ENCODE assay signal across 15 mouse cellular contexts in genomic region chr13:24242429-24243106, GRCm38 (mm10). TPM values are rescaled to one million over a fixed set of nuclear protein-coding genes. Genes with fewer than 3 reads are reported as not detected.
DNase-seq lines count a peak whose midpoint lies in the region; ATAC-seq lines count a peak whose summit lies in the region.
"Had no signal": no experiment of that assay in that cellular context is flagged by ENCODE, and none has a peak within 500 bp of the region (broad histone marks: within the 10 kb centered on the region; RNA-seq: fewer than 3 reads in every experiment).

No protein-coding gene starts in this region.

- 0 out of 2 replicates have a peak, but pooled peaks have one; percentile 1 for ATAC-seq in kidney, embryonic 16.5 days (ENCODE audit: low FRiP score, low TSS enrichment)
- ATAC-seq in forebrain, embryonic 15.5 days (replicated peaks) = peak; percentile 34
- ATAC-seq: liver, postnatal 0 days had no signal

- no peaks in the 10 kb centered on the region for H3K27me3 ChIP-seq in kidney, embryonic 16.5 days (ENCODE audit: insufficient read depth, low read length)
- no peaks in the 10 kb centered on the region for H3K27me3 ChIP-seq in forebrain, embryonic 15.5 days
- H3K27me3 ChIP-seq: CH12.LX; embryonic facial prominence, embryonic 15.5 days had no signal

- H3K4me3 ChIP-seq in kidney, embryonic 16.5 days (ENCODE audit: low read length) = no peak overlapping the region
- H3K4me3 ChIP-seq in forebrain, embryonic 15.5 days = no peak overlapping the region
- H3K4me3 ChIP-seq: embryonic facial prominence, embryonic 15.5 days had no signal

- no peak overlapping the region for H3K4me2 ChIP-seq in kidney, embryonic 16.5 days (replicated peaks; ENCODE audit: low read depth, low read length)
- no peak overlapping the region for H3K4me2 ChIP-seq in forebrain, embryonic 15.5 days (replicated peaks)
- H3K4me2 ChIP-seq: embryonic facial prominence, embryonic 15.5 days had no signal

- no peak overlapping the region for H3K9ac ChIP-seq in kidney, embryonic 16.5 days (replicated peaks; ENCODE audit: low read length)
- H3K9ac ChIP-seq in forebrain, embryonic 15.5 days (replicated peaks) = no peak overlapping the region
- H3K9ac ChIP-seq: embryonic facial prominence, embryonic 15.5 days; liver, postnatal 0 days had no signal

- no peak for DNase-seq in kidney, postnatal 4 days
- peak; percentile 28 for DNase-seq in retina, postnatal 1 day
- DNase-seq in retina, embryonic 14.5 days (ENCODE audit: low spot score) = no peak
- DNase-seq in left cerebral cortex, adult 11 months (ENCODE audit: low spot score) = no peak
- no peak for DNase-seq in right cerebral cortex, postnatal 10 days (ENCODE audit: low spot score in 2 of 2)
- DNase-seq: adrenal gland, adult 8-10 months; cerebellum, postnatal 25 days; heart, adult 18-20 months; heart, postnatal 14 days; left cerebral cortex, postnatal 4 days; liver, postnatal 0 days had no signal

- H3K4me1 ChIP-seq in kidney, embryonic 16.5 days (ENCODE audit: insufficient read depth, low read length) = peaks cover 39% of the 10 kb centered on the region
- peaks cover 17% of the 10 kb centered on the region for H3K4me1 ChIP-seq in forebrain, embryonic 15.5 days

- H3K36me3 ChIP-seq in kidney, embryonic 16.5 days (ENCODE audit: insufficient read depth, low read length) = no peaks in the 10 kb centered on the region
- no peaks in the 10 kb centered on the region for H3K36me3 ChIP-seq in forebrain, embryonic 15.5 days
- H3K36me3 ChIP-seq: embryonic facial prominence, embryonic 15.5 days had no signal

- peak overlapping the region; percentile 56; the same call in 1 of the 2 replicates for H3K27ac ChIP-seq in kidney, embryonic 16.5 days (ENCODE audit: low read length)
- peak overlapping the region; percentile 28; the same call in 1 of the 2 replicates for H3K27ac ChIP-seq in forebrain, embryonic 15.5 days (replicated peaks)
- H3K27ac ChIP-seq: embryonic facial prominence, embryonic 15.5 days had no signal

- WGBS in kidney, embryonic 16.5 days = 45% methylated on average over 5 of the region's 5 CpGs
- WGBS in forebrain, embryonic 15.5 days = 11% methylated on average over 5 of the region's 5 CpGs

- H3K9me3 ChIP-seq in kidney, embryonic 16.5 days (ENCODE audit: low read length) = no peaks in the 10 kb centered on the region
- H3K9me3 ChIP-seq in forebrain, embryonic 15.5 days = no peaks in the 10 kb centered on the region
- H3K9me3 ChIP-seq: embryonic facial prominence, embryonic 15.5 days had no signal

RNA-seq across cellular contexts. Expression of gene Carmil1, which starts 38.0 kb away (rescaled TPM):
- polyA plus RNA-seq in kidney, embryonic 16.5 days (2015; fragmentation: Nextera tagmentation; extraction: Ambion mirVana) = 52.5 and 60.2 TPM in 2 replicates
- polyA plus RNA-seq in forebrain, embryonic 15.5 days (2015; fragmentation: Nextera tagmentation; extraction: Ambion mirVana) = 35.5 and 39.6 TPM in 2 replicates
